Mouse (Mus musculus) heart, embryonic 10.5 days (tissue): Measurements from ENCODE around the gene Sidt2. TPM values are rescaled to one million over a fixed set of nuclear protein-coding genes. Genes with fewer than 3 reads are reported as not detected.

Experiments
- DNase-seq: peaks from one replicate; pipeline ENCODE4 v3.0.0-alpha.2; 2017; ENCODE audit warnings: low spot score
- H3K27ac ChIP-seq: fragments of 300-500 bp; sonication (generic); 2 replicates; pipeline ENCODE4 v1.5.1; 2016; ENCODE audit warnings: mild to moderate bottlenecking
- H3K27me3 ChIP-seq: fragments of 300-500 bp; sonication (generic); 2 replicates; pipeline ENCODE4 v1.6.1; 2016; ENCODE audit warnings: mild to moderate bottlenecking; ENCODE audit not compliant: poor library complexity, insufficient read depth, severe bottlenecking
- H3K36me3 ChIP-seq: fragments of 300-500 bp; sonication (generic); 2 replicates; pipeline ENCODE4 v1.6.1; 2016; ENCODE audit warnings: mild to moderate bottlenecking, moderate library complexity
- H3K4me1 ChIP-seq: fragments of 300-500 bp; sonication (generic); 2 replicates; pipeline ENCODE4 v1.6.1; 2016; ENCODE audit warnings: mild to moderate bottlenecking
- H3K4me3 ChIP-seq: fragments of 300-500 bp; sonication (generic); 2 replicates; pipeline ENCODE4 v1.5.1; 2016; ENCODE audit warnings: mild to moderate bottlenecking, moderate library complexity
- H3K9me3 ChIP-seq: fragments of 300-500 bp; sonication (generic); 2 replicates; pipeline ENCODE4 v1.6.1; 2016; ENCODE audit warnings: mild to moderate bottlenecking, moderate library complexity
- WGBS: fragments of 180-500 bp; shearing (Covaris S2); methylation state at CpG from one replicate; pipeline ENCODE4 v1.1.7; 2016; 5-methylcytosine and 5-hydroxymethylcytosine counted together
- polyA plus RNA-seq: library from polyadenylated mRNA; unstranded; fragments of >200 nt; fragmentation: Nextera tagmentation; extraction: Ambion mirVana; gene quantifications from 2 replicates; pipeline ENCODE4 v1.2.1, GENCODE M21; 2016

Sidt2 gene
- 37.0 and 37.2 TPM in 2 replicates for polyA plus RNA-seq

DNA sequence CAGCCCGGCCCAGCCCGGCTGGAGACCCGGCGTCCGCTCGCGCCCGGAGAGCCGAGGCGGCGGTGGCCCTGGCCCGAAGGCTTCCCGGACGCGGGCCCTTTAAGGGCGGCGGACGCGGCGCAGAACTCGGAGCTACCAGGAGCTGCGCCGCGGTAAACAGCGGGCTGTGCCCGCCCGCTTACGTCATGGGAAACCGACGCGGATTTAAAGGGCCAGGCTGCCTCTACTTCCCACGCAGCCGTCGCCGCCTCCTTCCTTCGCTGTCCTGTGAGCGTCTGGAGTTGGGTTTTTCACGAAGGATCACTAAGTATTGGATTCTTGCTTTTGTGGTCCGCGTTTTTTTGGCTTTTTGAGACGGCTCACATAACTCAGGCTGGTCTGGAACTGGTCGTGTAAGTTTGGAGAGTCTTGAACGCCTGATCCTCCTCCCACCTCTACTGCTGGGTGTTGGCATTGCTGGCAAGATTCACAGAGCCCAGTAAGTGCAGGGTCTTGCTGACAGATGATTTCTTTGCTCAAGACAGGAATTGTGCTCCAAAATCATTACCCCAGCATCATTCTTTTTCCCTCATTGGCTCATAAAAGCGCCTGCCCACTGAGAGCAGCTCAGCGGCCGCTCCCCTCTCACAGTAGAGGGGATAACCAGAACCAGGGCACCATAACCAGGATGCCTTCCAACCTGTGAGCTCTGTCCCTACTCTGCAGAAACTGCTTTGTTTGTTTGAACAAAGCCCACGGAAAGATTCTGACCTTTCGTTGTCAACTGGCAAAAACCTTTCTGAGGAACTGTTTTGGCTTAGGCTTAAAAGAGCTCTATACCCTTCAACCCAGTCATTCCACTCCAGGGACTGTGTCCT, at the start of gene Sidt2:
TSS of gene Sidt2 (minus strand) at position 152 of the 857 bp plus-strand sequence.
- under 1% methylated on average over 48 of the region's 48 CpGs for WGBS
- peak within 1 kb of the TSS; percentile 97 for H3K27ac ChIP-seq

GRCm38 (mm10) chr9:46004529-46004928, 49.5 kb upstream of the Sidt2 start:
- Histone ChIP-seq H3K4me1 (0 out of 2 replicates have a peak, but pooled peaks cover 2% of the 10 kb centered on the region), H3K9me3 (no peaks in the 10 kb centered on the region), H3K36me3 (no peaks in the 10 kb centered on the region), H3K4me3 (no peak overlapping the region), H3K27me3 (no peaks in the 10 kb centered on the region), H3K27ac (no peak overlapping the region)
- DNase-seq, result peak; percentile 72
- WGBS, result 63% methylated on average over 3 of the region's 3 CpGs

More for the DNA sequence above, at the start of gene Sidt2:
- peak within 1 kb of the TSS; percentile 96 for H3K4me3 ChIP-seq
- H3K4me1 ChIP-seq, result peaks cover 26% of the 10 kb centered on the region
- no peaks in the 10 kb centered on the region for H3K9me3 ChIP-seq
- H3K36me3 ChIP-seq, result peaks cover 19% of the 10 kb centered on the region
- H3K27me3 ChIP-seq, result no peaks in the 10 kb centered on the region
- DNase-seq, result peak; percentile 93

GRCm38 (mm10) chr9:46003729-46004128, 48.7 kb upstream of the Sidt2 start:
- Histone ChIP-seq H3K4me1 (0 out of 2 replicates have a peak, but pooled peaks cover 2% of the 10 kb centered on the region), H3K27ac (no peak overlapping the region), H3K27me3 (no peaks in the 10 kb centered on the region), H3K36me3 (no peaks in the 10 kb centered on the region), H3K9me3 (no peaks in the 10 kb centered on the region), H3K4me3 (no peak overlapping the region)
- peak; percentile 84 for DNase-seq
- WGBS, result 9% methylated on average over 7 of the region's 7 CpGs

DNA sequence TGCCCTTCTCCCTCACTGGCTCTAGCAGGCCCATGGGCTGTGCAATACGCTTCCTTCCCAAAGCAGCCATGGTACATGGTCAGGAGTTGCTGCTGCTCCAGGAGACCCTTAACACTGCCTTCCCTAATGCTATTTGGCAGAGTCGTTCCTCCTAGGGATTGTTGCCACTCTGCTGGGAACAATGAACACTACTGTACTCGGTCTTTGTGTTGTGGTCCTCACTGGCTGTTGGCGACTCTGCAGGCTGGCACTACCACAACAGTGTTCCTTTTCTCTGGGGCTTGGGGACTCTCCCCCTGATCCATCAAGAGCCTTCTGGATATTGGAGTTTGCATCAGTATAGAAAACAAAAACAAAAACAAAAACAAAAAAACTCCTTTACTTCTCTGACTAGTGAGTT, 44.0 kb upstream of the Sidt2 start:
- 73% methylated on average over 4 of the region's 4 CpGs for WGBS
- Histone ChIP-seq H3K27me3 (no peaks in the 10 kb centered on the region), H3K36me3 (no peaks in the 10 kb centered on the region), H3K9me3 (no peaks in the 10 kb centered on the region), H3K4me3 (no peak overlapping the region), H3K27ac (no peak overlapping the region), H3K4me1 (0 out of 2 replicates have a peak, but pooled peaks cover 2% of the 10 kb centered on the region)
- no peak for DNase-seq

- H3K27ac ChIP-seq, result peak overlapping the region; percentile 99
- H3K36me3 ChIP-seq, result 0 out of 2 replicates have a peak, but pooled peaks cover 4% of the 10 kb centered on the region
- H3K4me3 ChIP-seq, result peak overlapping the region; percentile 99
- 4% methylated on average over 4 of the region's 4 CpGs for WGBS
- no peaks in the 10 kb centered on the region for H3K27me3 ChIP-seq
- no peak for DNase-seq
- peaks cover 21% of the 10 kb centered on the region for H3K4me1 ChIP-seq
- H3K9me3 ChIP-seq, result no peaks in the 10 kb centered on the region
Measured at GRCm38 (mm10) chr9:45985229-45985567, 30.1 kb upstream of the Sidt2 start.

GRCm38 (mm10) chr9:45984409-45985228, 29.6 kb upstream of the Sidt2 start:
- H3K36me3 ChIP-seq, result 0 out of 2 replicates have a peak, but pooled peaks cover 4% of the 10 kb centered on the region
- peak overlapping the region; percentile 99 for H3K4me3 ChIP-seq
- H3K9me3 ChIP-seq, result no peaks in the 10 kb centered on the region
- WGBS, result under 1% methylated on average over 76 of the region's 76 CpGs
- H3K27ac ChIP-seq, result peak overlapping the region; percentile 99
- peak; percentile 95 for DNase-seq
- peaks cover 21% of the 10 kb centered on the region for H3K4me1 ChIP-seq
- no peaks in the 10 kb centered on the region for H3K27me3 ChIP-seq

GRCm38 (mm10) chr9:45983676-45984408, 28.8 kb upstream of the Sidt2 start:
- no peaks in the 10 kb centered on the region for H3K27me3 ChIP-seq
- no peaks in the 10 kb centered on the region for H3K9me3 ChIP-seq
- peak overlapping the region; percentile 99 for H3K4me3 ChIP-seq
- peak overlapping the region; percentile 99 for H3K27ac ChIP-seq
- WGBS, result 1% methylated on average over 23 of the region's 23 CpGs
- H3K36me3 ChIP-seq, result 0 out of 2 replicates have a peak, but pooled peaks cover 4% of the 10 kb centered on the region
- H3K4me1 ChIP-seq, result peaks cover 21% of the 10 kb centered on the region
- DNase-seq, result peak; percentile 80

DNA sequence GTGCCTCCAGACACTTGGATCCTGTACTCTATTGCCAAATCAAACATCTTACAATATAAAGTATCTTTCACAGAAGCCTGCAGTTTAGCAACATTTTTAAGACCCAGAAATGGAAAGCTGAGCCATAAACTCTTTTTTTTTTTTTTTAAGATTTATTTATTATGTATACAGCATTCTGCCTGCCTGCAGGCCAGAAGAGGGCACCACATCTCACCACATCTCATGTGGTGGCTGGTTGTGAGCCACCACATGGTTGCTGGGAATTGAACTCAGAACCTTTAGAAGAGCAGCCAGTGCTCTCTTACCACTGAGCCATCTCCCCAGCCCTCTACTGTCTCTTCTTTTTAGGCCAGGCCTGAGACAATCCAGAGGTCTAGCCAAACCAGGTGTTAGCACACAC, 26.3 kb upstream of the Sidt2 start:
- no peak for DNase-seq

DNA sequence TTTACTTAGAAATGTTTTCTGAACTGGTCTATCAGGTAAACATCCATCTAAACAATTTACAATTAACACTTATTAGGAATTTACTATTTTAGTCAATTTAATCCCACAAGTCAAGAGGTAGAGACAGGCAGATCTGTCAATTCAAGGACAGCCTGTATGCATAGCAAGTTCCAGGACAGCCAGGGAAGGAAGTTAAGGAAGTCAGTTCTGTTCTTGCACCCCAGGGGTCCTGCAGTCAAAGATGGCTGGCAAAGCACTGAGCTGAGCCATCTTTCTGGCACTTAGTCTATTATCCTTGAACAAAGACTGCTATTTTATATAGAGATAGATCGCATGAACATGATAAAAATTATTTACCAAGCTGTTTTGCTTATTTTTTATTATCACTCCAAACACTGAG, 25.6 kb upstream of the Sidt2 start:
- DNase-seq, result no peak
- WGBS, result 91% methylated on average over 1 of the region's 1 CpGs
- H3K27ac ChIP-seq, result no peak overlapping the region
- peaks cover 9% of the 10 kb centered on the region for H3K36me3 ChIP-seq
- no peak overlapping the region for H3K4me3 ChIP-seq
- H3K4me1 ChIP-seq, result peaks cover 21% of the 10 kb centered on the region
- no peaks in the 10 kb centered on the region for H3K9me3 ChIP-seq
- no peaks in the 10 kb centered on the region for H3K27me3 ChIP-seq

More for the DNA sequence above, 26.3 kb upstream of the Sidt2 start:
- Histone ChIP-seq H3K27me3 (no peaks in the 10 kb centered on the region), H3K36me3 (peaks cover 4% of the 10 kb centered on the region; the same call in 1 of the 2 replicates), H3K9me3 (no peaks in the 10 kb centered on the region), H3K27ac (no peak overlapping the region), H3K4me1 (peaks cover 21% of the 10 kb centered on the region), H3K4me3 (no peak overlapping the region)

GRCm38 (mm10) chr9:45979778-45980177, 24.7 kb upstream of the Sidt2 start:
- Histone ChIP-seq H3K4me1 (peaks cover 18% of the 10 kb centered on the region), H3K27ac (no peak overlapping the region), H3K9me3 (no peaks in the 10 kb centered on the region), H3K36me3 (peaks cover 16% of the 10 kb centered on the region), H3K27me3 (no peaks in the 10 kb centered on the region), H3K4me3 (no peak overlapping the region)
- no peak for DNase-seq
- 88% methylated on average over 2 of the region's 2 CpGs for WGBS

DNA sequence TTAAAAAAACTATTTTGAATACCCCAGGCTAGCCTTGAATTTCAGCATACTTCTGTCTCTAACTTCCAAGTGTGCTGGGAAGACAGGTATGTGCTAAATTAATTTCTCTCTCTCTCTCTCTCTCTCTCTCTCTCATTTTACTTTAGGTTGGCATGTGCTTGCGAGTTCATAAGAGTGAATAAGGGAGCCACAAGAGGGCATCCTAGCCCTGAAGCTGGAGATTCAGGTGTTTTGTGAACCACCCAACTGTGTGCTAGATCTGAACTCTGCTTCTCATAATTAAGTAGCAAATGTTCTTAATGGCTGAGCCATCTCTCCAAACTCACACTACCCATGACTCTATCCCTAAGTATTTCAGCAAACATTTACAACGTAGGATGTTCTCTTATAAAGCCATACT, 21.8 kb upstream of the Sidt2 start:
- peaks cover 38% of the 10 kb centered on the region for H3K36me3 ChIP-seq
- 94% methylated on average over 2 of the region's 2 CpGs for WGBS

GRCm38 (mm10) chr9:45963577-45963976, 8.5 kb upstream of the Sidt2 start:
- no peaks in the 10 kb centered on the region for H3K9me3 ChIP-seq
- no peaks in the 10 kb centered on the region for H3K27me3 ChIP-seq
- no peak overlapping the region for H3K4me3 ChIP-seq
- 0 out of 2 replicates have a peak, but pooled peaks cover 8% of the 10 kb centered on the region for H3K4me1 ChIP-seq
- H3K36me3 ChIP-seq, result peaks cover 71% of the 10 kb centered on the region
- 85% methylated on average over 6 of the region's 6 CpGs for WGBS
- no peak for DNase-seq
- H3K27ac ChIP-seq, result no peak overlapping the region

More for the DNA sequence above, 21.8 kb upstream of the Sidt2 start:
- Histone ChIP-seq H3K4me1 (no peaks in the 10 kb centered on the region), H3K9me3 (no peaks in the 10 kb centered on the region), H3K4me3 (no peak overlapping the region), H3K27ac (no peak overlapping the region), H3K27me3 (no peaks in the 10 kb centered on the region)
- no peak for DNase-seq
